Mouse (Mus musculus) bone marrow macrophage, adult 2 months (primary cell): ENCODE measurements around the gene Samd1. TPM values are rescaled to one million over a fixed set of nuclear protein-coding genes. Genes with fewer than 3 reads are reported as not detected.

ENCODE experiments used
- H3K27ac ChIP-seq: 2 replicates; pipeline ENCODE4 v1.5.1; 2012; ENCODE audit warnings: low read depth, low read length; ENCODE audit not compliant: insufficient read depth
- H3K4me1 ChIP-seq: 2 replicates; pipeline ENCODE4 v1.6.1; 2012; ENCODE audit warnings: low read length; ENCODE audit not compliant: control insufficient read depth, insufficient read depth
- H3K4me3 ChIP-seq: 2 replicates; pipeline ENCODE4 v1.5.1; 2012; ENCODE audit warnings: mild to moderate bottlenecking, low read length, moderate library complexity; ENCODE audit not compliant: insufficient read depth
- CTCF ChIP-seq: IDR thresholded peaks from 2 replicates; pipeline ENCODE4 v1.5.1; 2012; ENCODE audit warnings: low read depth, mild to moderate bottlenecking, low read length, moderate library complexity
- POLR2A ChIP-seq: IDR thresholded peaks from 2 replicates; pipeline ENCODE4 v1.6.1; 2012; ENCODE audit warnings: mild to moderate bottlenecking, low read depth, low read length, borderline replicate concordance
- polyA plus RNA-seq: library from polyadenylated mRNA; stranded (reverse); fragments of >200 nt; gene quantifications from 2 replicates; pipeline ENCODE4 v1.2.4, GENCODE M21; 2012; ENCODE audit not compliant: missing spikeins, insufficient read depth, insufficient read length

The Samd1 gene
- 70.3 and 82.9 TPM in 2 replicates for polyA plus RNA-seq

DNA sequence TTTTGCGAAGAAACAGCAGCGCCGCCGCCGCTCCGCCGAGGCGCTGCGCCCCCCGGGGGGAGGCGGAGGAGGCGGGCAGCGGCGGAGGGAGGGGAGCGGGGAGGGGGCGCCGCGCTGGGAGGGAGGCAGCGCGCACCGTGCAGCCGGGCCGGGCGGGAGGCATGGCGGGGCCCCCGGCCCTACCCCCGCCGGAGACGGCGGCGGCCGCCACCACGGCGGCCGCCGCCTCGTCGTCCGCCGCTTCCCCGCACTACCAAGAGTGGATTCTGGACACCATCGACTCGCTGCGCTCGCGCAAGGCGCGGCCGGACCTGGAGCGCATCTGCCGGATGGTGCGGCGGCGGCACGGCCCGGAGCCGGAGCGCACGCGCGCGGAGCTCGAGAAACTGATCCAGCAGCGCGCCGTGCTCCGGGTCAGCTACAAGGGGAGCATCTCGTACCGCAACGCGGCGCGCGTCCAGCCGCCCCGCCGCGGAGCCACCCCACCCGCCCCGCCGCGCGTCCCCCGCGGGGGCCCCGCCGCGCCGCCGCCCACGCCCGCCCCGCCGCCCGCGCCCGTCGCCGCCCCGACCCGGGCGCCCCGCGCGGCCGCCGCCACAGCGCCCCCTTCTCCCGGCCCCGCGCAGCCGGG lies at the start of gene Samd1:
TSS of gene Samd1 (plus strand) at position 162 of the 631 bp plus-strand sequence.
- Histone ChIP-seq H3K4me3 (peak within 1 kb of the TSS; percentile 76), H3K27ac (peak within 1 kb of the TSS; percentile 77), H3K4me1 (peaks cover 21% of the 10 kb centered on the region)
- TF ChIP-seq POLR2A (no peak), CTCF (no peak)

DNA sequence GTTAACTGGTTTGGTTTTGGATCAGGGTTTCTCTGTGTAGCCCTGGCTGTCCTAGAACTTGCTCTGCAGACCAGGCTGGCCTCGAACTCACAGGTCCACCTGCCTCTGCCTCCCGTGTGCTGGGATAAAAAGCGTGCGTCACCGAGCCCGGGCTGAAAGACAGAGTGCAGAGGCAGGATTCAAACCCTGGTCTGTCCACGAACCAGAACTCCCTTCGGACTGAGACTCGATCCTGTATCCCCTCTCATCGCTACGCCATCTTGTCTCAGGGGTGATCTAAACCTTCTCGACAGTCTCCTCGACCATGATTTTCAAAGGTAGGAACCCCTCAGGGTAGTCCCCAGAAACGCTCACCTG lies 42.7 kb upstream of the Samd1 start:
- TF ChIP-seq CTCF (no peak), POLR2A (no peak)

DNA sequence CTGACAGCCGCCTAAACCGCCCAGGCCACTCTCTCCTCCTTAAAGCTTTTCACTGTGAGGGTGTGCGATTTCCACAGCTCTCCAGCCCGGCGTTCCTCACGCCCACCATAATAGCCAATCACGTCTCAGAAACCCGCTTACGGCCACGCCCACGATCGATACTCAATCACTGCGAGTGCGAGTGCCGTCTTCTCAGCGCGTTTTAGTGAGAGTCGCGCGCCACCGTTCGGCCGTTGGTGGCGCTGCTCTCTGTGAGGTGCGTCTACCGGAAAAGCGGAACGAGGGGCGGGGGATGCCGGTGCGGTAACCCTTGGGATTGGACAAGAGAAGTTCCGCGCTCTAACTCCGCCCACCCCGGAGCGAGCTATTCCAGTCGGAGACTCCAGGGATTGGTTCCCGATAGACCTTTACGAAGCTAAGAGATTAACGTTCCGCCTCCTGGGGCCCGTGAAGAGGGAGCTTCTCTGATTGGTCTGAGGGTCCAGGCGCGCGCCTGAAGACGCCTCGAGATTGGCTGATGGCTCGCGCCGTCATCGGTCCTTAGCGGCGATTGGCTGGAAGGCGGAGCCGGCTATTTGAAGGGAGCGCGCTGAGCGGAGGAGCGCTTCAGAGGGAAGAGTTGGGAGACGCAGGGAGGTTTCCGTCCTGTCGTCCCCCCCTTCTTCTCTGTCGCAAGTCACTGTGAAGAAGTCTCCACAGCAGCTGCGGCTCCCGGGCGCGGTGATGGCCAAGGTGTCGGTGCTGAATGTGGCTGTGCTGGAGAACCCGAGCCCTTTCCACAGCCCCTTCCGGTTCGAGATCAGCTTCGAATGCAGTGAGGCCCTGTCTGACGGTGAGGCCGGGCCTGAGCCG lies 42.1 kb upstream of the Samd1 start, which contains the start of the genes Gm10644 and Asf1b:
TSS of gene Gm10644 (minus strand) at position 100 of the 852 bp plus-strand sequence.
TSS of gene Asf1b (plus strand) at position 402 of the 852 bp plus-strand sequence.
- TF ChIP-seq POLR2A (no peak; the same call in 1 of the 2 replicates), CTCF (peak; percentile 11; the same call in 1 of the 2 replicates)
- peak within 1 kb of the TSS; percentile 77 for H3K4me3 ChIP-seq
- no peak within 1 kb of the TSS for H3K27ac ChIP-seq
- H3K4me1 ChIP-seq: peaks cover 7% of the 10 kb centered on the region

More for the DNA sequence above, 42.7 kb upstream of the Samd1 start:
- peaks cover 7% of the 10 kb centered on the region for H3K4me1 ChIP-seq
- H3K4me3 ChIP-seq: peak overlapping the region; percentile 62
- H3K27ac ChIP-seq: no peak overlapping the region

DNA sequence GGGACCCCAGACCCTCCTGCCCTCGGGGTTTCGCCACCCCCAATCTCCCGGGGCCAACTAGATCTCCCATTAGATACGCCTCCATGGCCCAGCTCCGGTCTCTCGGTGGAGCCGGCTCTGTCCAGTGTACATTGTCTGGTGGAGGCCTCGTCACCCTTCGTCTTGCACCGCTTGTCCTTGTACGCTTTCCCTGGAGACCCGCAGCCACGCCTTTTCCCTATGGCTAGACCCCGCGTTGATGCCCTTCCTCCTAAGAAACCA lies 41.6 kb upstream of the Samd1 start:
- no peak for TF ChIP-seq POLR2A
- Histone ChIP-seq H3K27ac (no peak overlapping the region), H3K4me3 (peak overlapping the region; percentile 77), H3K4me1 (peaks cover 7% of the 10 kb centered on the region)

DNA sequence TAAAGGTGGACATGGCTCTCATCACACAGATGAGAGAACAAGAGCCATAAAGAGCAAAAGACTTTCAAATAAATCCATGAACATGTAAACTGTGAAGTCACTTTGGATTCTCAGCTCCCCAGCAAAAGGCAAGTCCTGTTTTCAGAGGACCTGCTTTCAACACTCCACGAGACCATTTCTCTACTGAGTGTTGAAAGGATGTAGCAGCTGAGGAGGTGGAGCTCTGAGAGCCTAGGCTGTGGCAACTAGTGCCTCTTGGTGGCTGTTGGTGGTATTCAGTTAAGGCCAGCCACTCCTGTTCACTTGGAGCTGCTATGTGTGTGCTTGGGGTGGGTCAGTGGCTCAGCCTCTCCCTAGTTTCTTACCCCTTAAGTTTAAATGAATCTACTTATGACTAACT lies 40.7 kb upstream of the Samd1 start:
- peaks cover 7% of the 10 kb centered on the region for H3K4me1 ChIP-seq
- no peak for TF ChIP-seq POLR2A
- TF ChIP-seq CTCF: 0 out of 2 replicates have a peak, but pooled peaks have one; percentile 10
- peak overlapping the region; percentile 77 for H3K4me3 ChIP-seq
- no peak overlapping the region for H3K27ac ChIP-seq

DNA sequence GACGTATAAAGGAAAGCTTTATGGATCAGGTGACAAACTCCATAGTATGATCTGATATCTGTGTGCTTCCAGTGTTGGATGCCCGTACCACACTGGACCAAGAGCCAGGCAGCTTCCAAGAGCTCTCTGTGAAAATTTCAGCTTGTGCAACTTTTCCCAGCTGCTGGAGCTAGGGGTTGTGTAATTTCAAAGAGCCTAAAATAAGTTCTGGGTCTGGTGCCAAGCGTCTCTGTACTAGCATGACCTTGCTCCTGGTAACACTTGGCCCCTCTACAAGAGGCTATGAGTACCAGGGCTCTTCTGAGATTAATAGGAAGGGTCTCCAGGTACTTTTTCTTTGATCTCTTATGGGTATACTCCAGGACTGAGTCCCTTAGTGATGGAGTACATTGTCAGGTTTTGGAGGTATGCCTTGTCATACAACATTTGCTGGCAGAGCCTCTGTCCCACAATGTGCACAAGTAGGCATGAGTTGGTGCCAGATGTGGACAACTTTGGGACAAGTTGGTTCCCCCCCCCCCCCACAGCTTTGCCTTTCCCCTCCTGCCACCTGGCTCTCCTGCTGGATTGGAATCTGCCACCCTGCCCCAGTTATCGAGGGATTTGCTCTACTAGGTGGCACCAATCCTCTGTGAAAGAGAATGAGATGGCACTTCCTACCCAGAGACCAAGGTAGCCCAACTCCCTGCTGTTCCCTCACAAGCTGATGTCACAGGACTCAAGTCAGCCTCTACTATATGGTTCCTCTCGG lies 33.3 kb upstream of the Samd1 start:
- Histone ChIP-seq H3K27ac (no peak overlapping the region), H3K4me1 (peaks cover 22% of the 10 kb centered on the region), H3K4me3 (no peak overlapping the region)
- TF ChIP-seq CTCF (no peak), POLR2A (no peak)

DNA sequence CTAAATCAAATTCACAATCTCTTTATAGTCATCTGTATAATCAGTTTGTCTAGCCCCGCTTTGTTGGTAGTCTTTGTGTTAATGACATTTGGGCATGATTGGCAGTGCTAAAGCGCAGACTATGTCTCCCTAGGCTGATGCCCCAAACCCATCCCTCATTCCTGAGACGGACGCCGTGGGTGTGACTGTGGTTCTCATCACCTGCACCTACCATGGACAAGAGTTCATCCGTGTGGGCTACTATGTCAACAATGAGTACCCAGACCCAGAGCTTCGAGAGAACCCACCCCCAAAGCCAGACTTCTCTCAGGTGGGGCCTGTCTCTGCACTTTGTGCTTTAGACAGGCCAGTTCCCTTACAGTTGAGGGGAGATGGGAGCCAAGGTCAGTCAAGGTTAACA lies 29.8 kb upstream of the Samd1 start:
- TF ChIP-seq CTCF: no peak
- TF ChIP-seq POLR2A: no peak
- H3K4me1 ChIP-seq: peaks cover 28% of the 10 kb centered on the region
- H3K4me3 ChIP-seq: no peak overlapping the region
- H3K27ac ChIP-seq: no peak overlapping the region

DNA sequence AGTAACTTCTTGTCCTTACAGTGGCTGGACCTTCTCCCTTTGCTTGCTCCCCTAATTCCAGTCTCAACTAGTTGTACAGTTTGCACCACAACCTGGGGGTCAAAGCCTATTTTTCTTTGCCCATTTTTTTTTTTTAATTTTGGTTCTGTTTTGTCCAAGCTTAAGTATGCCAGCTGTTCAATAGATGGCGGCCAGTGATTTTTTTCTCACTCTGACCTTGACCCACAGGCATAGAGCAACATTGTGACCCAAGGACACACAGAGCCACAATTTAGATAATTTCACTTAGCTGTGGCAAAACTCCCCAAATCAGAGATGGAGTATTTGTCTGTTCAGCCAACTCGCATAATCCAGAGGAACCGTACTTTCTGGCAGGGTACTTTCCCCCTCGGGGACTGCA lies 26.4 kb upstream of the Samd1 start:
- TF ChIP-seq CTCF (no peak), POLR2A (no peak)
- Histone ChIP-seq H3K4me3 (no peak overlapping the region), H3K4me1 (peaks cover 18% of the 10 kb centered on the region), H3K27ac (no peak overlapping the region)

DNA sequence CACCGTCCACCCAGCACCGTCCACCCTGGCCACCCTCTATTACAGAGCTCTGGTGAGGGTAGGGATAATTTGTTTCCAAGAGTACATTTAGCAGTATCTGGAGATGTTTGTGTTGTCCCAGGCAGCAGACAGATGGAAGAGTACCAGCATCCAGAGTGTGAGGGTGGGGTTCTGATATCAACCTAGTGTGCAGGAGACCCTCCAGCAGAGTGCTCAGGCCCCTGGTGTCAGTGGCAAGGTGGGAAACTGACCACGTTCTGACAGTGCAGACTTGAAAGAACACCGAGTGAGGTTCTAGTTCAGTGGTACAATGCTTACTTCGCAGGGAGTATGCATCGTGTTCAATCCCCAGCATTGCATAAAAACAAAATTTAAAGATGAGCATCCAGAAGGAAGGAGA lies 25.8 kb upstream of the Samd1 start:
- TF ChIP-seq POLR2A (no peak), CTCF (no peak)
- no peak overlapping the region for H3K27ac ChIP-seq
- peaks cover 22% of the 10 kb centered on the region for H3K4me1 ChIP-seq
- H3K4me3 ChIP-seq: peak overlapping the region; percentile 74
